Mouse (Mus musculus) mesoderm, embryonic 11.5 days (tissue): Measurements from ENCODE around the gene Ldlrad3.

Experiments used
- DNase-seq: peaks from one replicate; pipeline ENCODE4 v3.0.0-alpha.2; 2012; ENCODE audit warnings: low read depth, low spot score

Gene Ldlrad3

GRCm38 (mm10) chr2:102144311-102144710 is 41.9 kb downstream of the Ldlrad3 start:
- no peak for DNase-seq

GRCm38 (mm10) chr2:102142654-102143271 is 43.4 kb downstream of the Ldlrad3 start:
- DNase-seq: no peak

GRCm38 (mm10) chr2:102142197-102142623 is 44.0 kb downstream of the Ldlrad3 start:
- no peak for DNase-seq

GRCm38 (mm10) chr2:102141199-102141598 is 45.0 kb downstream of the Ldlrad3 start:
- no peak for DNase-seq

GRCm38 (mm10) chr2:102137922-102138321 is 48.3 kb downstream of the Ldlrad3 start:
- no peak for DNase-seq

GRCm38 (mm10) chr2:102136184-102136583 is 50.0 kb downstream of the Ldlrad3 start:
- DNase-seq: no peak

- no peak for DNase-seq
These were observed 51.5 kb downstream of the Ldlrad3 start for GRCm38 (mm10) chr2:102134510-102135262.

- no peak for DNase-seq
These were observed 53.1 kb downstream of the Ldlrad3 start for GRCm38 (mm10) chr2:102132945-102133558.

GRCm38 (mm10) chr2:102130198-102130845 is 55.9 kb downstream of the Ldlrad3 start:
- DNase-seq: no peak

GRCm38 (mm10) chr2:102129235-102129634 is 57.0 kb downstream of the Ldlrad3 start:
- no peak for DNase-seq

GRCm38 (mm10) chr2:102128500-102129030 is 57.6 kb downstream of the Ldlrad3 start:
- no peak for DNase-seq

- DNase-seq: no peak
These were observed 58.3 kb downstream of the Ldlrad3 start for GRCm38 (mm10) chr2:102127791-102128387.

GRCm38 (mm10) chr2:102127221-102127620 is 59.0 kb downstream of the Ldlrad3 start:
- DNase-seq: no peak

- no peak for DNase-seq
These were observed 60.1 kb downstream of the Ldlrad3 start for GRCm38 (mm10) chr2:102126076-102126475.

GRCm38 (mm10) chr2:102125042-102125441 is 61.1 kb downstream of the Ldlrad3 start:
- DNase-seq: no peak

- DNase-seq: no peak
These were observed 64.1 kb downstream of the Ldlrad3 start for GRCm38 (mm10) chr2:102122146-102122515.

- no peak for DNase-seq
These were observed 64.6 kb downstream of the Ldlrad3 start for GRCm38 (mm10) chr2:102121440-102122145.

- no peak for DNase-seq
These were observed 66.3 kb downstream of the Ldlrad3 start for GRCm38 (mm10) chr2:102119751-102120505.

GRCm38 (mm10) chr2:102118988-102119460 is 67.2 kb downstream of the Ldlrad3 start:
- peak; percentile 56 for DNase-seq

- DNase-seq: no peak
These were observed 68.8 kb downstream of the Ldlrad3 start for GRCm38 (mm10) chr2:102117402-102117760.
